Mouse (Mus musculus) megakaryocyte, embryonic 14.5 days (primary cell): ENCODE measurements around the gene Gm11562. TPM values are rescaled to one million over a fixed set of nuclear protein-coding genes. Genes with fewer than 3 reads are reported as not detected.
"Not testable (repeated sequence)": the region's sequence is repeated elsewhere in the genome, so short reads cannot be mapped to it uniquely, and the experiment has no call there.

Source experiments
- H3K27me3 ChIP-seq: replicated peaks from 2 replicates; pipeline ENCODE3; 2012; ENCODE audit warnings: inconsistent platforms
- H3K36me3 ChIP-seq: replicated peaks from 2 replicates; pipeline ENCODE3; 2012; ENCODE audit warnings: low read length, inconsistent platforms, mixed read lengths
- H3K4me1 ChIP-seq: 2 replicates; pipeline ENCODE4 v1.6.1; 2012; ENCODE audit warnings: inconsistent platforms
- H3K4me3 ChIP-seq: replicated peaks from 2 replicates; pipeline ENCODE3; 2012; ENCODE audit warnings: moderate library complexity, mild to moderate bottlenecking, inconsistent platforms
- H3K9me3 ChIP-seq: 2 replicates; pipeline ENCODE4 v1.6.1; 2012; ENCODE audit warnings: inconsistent platforms
- FLI1 ChIP-seq: IDR thresholded peaks from 2 replicates; pipeline ENCODE4 v1.6.1; 2012; ENCODE audit warnings: low read length, inconsistent platforms, mixed read lengths
- GATA1 ChIP-seq: IDR thresholded peaks from 3 replicates; pipeline ENCODE4 v1.6.1; 2012; ENCODE audit warnings: mixed read lengths, low read length, inconsistent platforms, borderline replicate concordance
- polyA plus RNA-seq: library from polyadenylated mRNA; stranded (reverse); fragments of >175 nt; gene quantifications from 2 replicates; pipeline ENCODE4 v1.2.3, GENCODE M21; 2012; ENCODE audit warnings: low replicate concordance; ENCODE audit not compliant: insufficient read depth

Gene Gm11562
- polyA plus RNA-seq, 1 experiment, result not detected

DNA sequence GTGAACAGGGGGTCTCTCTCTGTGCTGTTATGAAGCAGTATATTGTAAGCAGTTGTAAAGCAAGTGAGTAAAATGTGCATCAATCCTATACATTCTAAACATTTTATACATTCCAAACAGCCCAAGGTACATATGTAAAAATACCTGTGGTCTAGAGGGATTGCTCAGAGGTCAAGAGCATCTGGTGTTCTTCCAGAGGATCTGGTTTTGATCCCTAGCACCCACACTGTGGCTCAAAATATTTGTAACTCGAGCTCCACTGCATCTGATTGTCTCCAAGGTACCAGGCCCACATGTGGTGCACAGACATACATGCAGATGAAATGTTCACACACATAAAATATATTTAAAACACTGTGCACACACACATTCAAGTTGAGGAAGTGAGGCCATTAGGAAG is 20.7 kb upstream of the Gm11562 start:
- no peak for TF ChIP-seq FLI1
- TF ChIP-seq GATA1, result no peak
- Histone ChIP-seq H3K27me3 (peaks cover 1% of the 10 kb centered on the region), H3K36me3 (no peaks in the 10 kb centered on the region)

DNA sequence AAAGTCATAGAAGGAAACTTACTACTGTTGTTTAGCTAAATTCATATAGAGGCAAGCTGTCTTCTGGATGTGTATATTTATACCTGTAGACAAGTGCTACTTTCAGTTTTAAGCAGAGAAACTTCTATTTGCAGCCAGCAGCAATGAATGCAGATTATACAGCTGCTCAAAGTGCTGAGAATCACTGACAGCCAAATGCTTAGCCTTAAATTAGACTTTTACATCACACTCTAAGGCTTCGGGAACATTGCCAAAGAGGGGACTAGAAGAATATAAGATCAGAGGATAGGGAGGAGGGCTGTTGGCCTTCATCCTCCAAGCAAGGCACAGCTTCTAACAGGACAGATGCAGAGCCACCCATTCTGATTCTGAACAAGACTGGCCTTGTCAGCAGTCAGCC is 16.9 kb upstream of the Gm11562 start:
- Histone ChIP-seq H3K4me1 (no peaks in the 10 kb centered on the region), H3K36me3 (no peaks in the 10 kb centered on the region), H3K9me3 (no peaks in the 10 kb centered on the region), H3K4me3 (no peak overlapping the region), H3K27me3 (peaks cover 1% of the 10 kb centered on the region)
- TF ChIP-seq GATA1, result no peak
- no peak for TF ChIP-seq FLI1

More for the DNA sequence above, 20.7 kb upstream of the Gm11562 start:
- H3K4me1 ChIP-seq, result no peaks in the 10 kb centered on the region
- no peak overlapping the region for H3K4me3 ChIP-seq
- H3K9me3 ChIP-seq, result no peaks in the 10 kb centered on the region

DNA sequence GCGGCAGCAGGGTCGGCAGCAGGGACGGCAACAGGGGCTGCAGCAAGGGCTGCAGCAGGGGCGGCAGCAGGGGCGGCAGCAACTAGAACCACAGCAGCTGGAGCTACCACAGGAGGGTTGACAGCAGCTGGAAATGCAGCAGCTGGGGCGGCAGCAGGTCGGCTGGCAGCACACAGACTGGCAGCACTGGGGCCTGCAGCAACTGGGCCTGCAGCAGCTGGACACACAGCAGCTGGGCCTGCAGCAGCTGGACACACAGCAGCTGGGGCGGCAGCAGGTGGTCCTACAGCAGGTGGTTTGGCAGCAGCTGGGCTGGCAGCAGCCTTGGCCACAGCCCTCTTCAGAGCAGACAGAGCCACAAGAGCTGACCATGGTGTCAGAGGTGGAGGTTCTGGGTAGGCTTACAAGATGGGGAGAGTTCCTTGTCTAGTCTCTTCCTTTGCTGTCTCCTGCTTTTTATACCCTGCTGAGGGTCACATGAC is 14.5 kb upstream of the Gm11562 start, which contains the start of gene Krtap4-2:
TSS of gene Krtap4-2 (minus strand) at position 432 of the 482 bp plus-strand sequence.
- Histone ChIP-seq H3K4me3 (no peak within 1 kb of the TSS), H3K4me1 (no peaks in the 10 kb centered on the region), H3K9me3 (no peaks in the 10 kb centered on the region), H3K36me3 (no peaks in the 10 kb centered on the region), H3K27me3 (peaks cover 1% of the 10 kb centered on the region)
- TF ChIP-seq GATA1 (no peak), FLI1 (no peak)

DNA sequence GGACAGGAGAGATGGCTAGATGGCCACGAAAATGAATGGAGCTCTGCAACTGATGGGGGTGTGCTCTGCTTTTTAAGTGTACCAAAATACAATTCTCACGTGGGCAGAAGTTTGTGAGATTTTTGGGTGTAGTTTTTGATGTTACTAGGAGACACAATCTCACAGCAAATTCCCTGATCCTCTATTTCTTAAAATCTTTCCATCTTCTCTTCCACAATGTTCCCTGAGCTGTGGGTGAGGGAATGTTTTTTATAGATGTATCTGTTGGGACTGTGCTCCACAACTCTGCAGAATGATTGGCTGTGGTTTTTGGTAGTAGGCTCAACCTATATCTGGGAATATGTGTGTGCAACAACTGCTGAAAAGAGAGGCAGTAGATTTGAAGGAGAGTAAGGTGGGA is 13.1 kb upstream of the Gm11562 start:
- H3K27me3 ChIP-seq, result no peaks in the 10 kb centered on the region
- H3K36me3 ChIP-seq, result no peaks in the 10 kb centered on the region
- no peaks in the 10 kb centered on the region for H3K9me3 ChIP-seq
- no peak overlapping the region for H3K4me3 ChIP-seq
- H3K4me1 ChIP-seq, result no peaks in the 10 kb centered on the region
- TF ChIP-seq GATA1 (no peak), FLI1 (no peak)

DNA sequence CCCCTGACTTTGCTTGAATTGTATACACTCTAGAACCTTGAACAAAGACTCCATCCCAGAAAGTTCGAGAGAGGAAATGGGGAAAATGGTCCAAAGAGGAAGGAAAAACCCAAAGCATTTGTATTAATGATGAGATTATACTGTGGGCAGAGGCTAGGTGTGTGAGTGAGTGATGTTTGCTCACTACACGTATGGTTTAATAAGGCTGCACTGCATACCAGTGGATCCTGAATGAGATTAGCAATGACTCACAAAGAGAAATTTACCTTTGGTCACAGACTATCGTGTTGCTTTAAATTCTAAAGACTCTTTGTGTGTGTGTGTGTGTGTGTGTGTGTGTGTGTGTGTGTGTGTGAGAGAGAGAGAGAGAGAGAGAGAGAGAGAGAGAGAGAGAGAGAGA is 10.7 kb upstream of the Gm11562 start:
- no peak for TF ChIP-seq GATA1
- no peak for TF ChIP-seq FLI1

DNA sequence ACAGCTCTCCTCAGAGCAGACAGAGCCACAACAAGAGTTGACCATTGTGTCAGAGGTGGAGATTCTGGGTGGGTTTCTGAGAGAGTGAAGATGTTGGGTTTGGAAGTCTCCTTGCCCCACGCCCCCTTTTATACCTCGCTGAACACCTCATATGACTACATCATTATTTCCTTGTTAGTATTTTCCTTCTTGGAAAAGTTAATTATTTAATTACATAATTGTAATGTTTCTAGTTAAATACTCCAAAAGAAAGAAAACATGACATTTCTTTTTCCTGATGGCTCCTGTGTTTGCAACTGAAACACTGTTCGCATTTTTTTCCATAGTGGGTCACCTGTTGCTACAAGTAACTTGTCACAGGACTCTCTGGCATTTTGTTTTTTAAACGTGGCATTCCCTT is 7.9 kb upstream of the Gm11562 start, which contains the start of gene Krtap4-1:
TSS of gene Krtap4-1 (minus strand) at position 101 of the 400 bp plus-strand sequence.
- no peak within 1 kb of the TSS for H3K4me3 ChIP-seq
- TF ChIP-seq FLI1, result no peak
- TF ChIP-seq GATA1, result no peak
- peaks cover 6% of the 10 kb centered on the region; the same call in 1 of the 2 replicates for H3K9me3 ChIP-seq
- H3K36me3 ChIP-seq, result no peaks in the 10 kb centered on the region
- H3K27me3 ChIP-seq, result no peaks in the 10 kb centered on the region
- H3K4me1 ChIP-seq, result no peaks in the 10 kb centered on the region

More for the DNA sequence above, 10.7 kb upstream of the Gm11562 start:
- no peak overlapping the region for H3K4me3 ChIP-seq
- no peaks in the 10 kb centered on the region for H3K36me3 ChIP-seq
- no peaks in the 10 kb centered on the region for H3K27me3 ChIP-seq
- H3K4me1 ChIP-seq, result no peaks in the 10 kb centered on the region
- no peaks in the 10 kb centered on the region for H3K9me3 ChIP-seq

DNA sequence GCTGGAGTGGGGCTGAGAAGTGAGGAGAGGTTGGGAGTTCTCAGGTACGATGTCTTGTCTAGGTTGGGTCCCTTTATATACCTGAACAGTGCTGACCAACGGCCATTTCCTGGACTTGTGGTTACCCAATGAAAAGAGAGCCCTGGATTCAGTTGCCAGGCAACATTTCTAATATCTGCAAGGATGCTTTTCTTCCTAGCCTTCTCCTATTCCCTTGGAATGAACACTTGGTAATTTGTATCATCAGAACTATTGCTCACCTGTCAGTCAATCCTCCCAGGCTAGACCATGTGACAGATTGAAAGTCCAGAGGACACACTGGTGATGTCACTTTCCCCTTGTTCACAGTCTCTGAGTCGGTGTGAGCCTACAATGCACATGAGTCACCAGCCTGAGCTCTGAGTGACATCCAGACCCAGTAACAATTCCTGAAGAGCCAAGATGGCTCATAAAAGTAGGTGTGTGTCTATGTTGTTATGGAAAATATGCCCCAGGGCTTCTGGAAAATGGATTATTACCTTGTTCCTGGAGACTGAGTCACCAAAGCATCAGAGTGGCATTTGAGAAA is 5.4 kb downstream of the Gm11562 start, which contains the start of gene Krtap2-4:
TSS of gene Krtap2-4 (minus strand) at position 51 of the 568 bp plus-strand sequence.
- H3K36me3 ChIP-seq, result no peaks in the 10 kb centered on the region
- H3K27me3 ChIP-seq, result no peaks in the 10 kb centered on the region
- no peaks in the 10 kb centered on the region for H3K9me3 ChIP-seq
- TF ChIP-seq GATA1, result no peak
- TF ChIP-seq FLI1, result no peak
- H3K4me1 ChIP-seq, result no peaks in the 10 kb centered on the region
- H3K4me3 ChIP-seq, result no peak within 1 kb of the TSS

DNA sequence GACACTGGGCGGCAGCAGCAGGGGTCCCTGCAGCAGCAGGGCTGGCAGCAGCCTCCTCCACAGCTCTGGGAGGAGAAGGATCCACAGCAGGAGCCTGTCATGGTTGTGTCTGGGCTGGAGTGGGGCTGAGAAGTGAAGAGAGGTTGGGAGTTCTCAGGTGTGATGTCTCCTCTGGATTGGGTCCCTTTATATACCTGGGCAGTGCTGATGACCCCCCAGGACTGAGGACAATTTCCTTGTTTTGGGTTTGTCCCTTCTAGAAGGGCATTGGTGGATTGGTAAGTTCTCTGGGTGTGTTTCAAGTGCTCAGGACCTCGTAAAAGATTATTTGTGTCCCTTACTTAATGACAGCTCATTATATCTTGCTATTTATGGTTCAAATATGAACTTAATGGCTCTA is 10.1 kb downstream of the Gm11562 start, which contains the start of gene Gm11937:
TSS of gene Gm11937 (minus strand) at position 101 of the 400 bp plus-strand sequence.
- H3K9me3 ChIP-seq, H3K4me1 ChIP-seq, H3K4me3 ChIP-seq, H3K36me3 ChIP-seq, H3K27me3 ChIP-seq: not testable (repeated sequence)

DNA sequence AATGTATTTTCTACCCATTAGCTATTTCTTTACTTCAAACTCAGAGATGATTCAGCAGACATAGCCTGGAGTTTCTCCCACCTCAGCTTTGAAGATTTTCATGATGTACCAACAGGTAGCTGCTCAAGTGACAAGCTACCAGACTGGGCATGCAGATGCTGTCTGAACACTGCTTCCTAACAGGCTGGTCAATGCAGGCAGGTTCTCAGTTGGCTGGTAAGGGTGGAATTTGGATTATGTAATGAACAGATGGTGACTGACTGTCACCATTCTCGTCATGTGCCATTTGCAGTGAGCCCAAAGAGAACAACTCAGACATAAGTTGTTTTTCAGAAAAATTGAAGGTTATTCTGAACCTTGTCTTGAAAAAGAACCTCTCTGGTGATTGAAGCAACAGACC is 11.1 kb downstream of the Gm11562 start:
- Histone ChIP-seq H3K36me3 (no peaks in the 10 kb centered on the region), H3K27me3 (no peaks in the 10 kb centered on the region), H3K9me3 (no peaks in the 10 kb centered on the region), H3K4me3 (no peak overlapping the region), H3K4me1 (no peaks in the 10 kb centered on the region)
- TF ChIP-seq FLI1 (no peak), GATA1 (no peak)

DNA sequence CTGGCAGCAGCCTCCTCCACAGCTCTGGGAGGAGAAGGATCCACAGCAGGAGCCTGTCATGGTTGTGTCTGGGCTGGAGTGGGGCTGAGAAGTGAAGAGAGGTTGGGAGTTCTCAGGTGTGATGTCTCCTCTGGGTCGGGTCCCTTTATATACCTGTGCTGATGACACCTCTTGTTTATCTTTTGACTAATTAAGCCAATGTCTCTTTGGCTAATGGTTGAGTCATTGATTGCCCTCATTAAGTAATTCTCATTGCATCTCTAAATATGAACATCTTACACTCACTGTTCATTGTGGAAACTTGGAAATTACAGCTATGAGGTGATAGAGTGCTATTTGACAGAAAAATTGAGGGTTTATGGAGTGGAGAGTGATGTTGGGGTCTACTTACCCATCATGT is 17.0 kb downstream of the Gm11562 start, which contains the start of gene Gm11938:
TSS of gene Gm11938 (minus strand) at position 101 of the 400 bp plus-strand sequence.
- not testable (repeated sequence) for H3K27me3 ChIP-seq, H3K9me3 ChIP-seq, H3K4me3 ChIP-seq, H3K36me3 ChIP-seq, H3K4me1 ChIP-seq

DNA sequence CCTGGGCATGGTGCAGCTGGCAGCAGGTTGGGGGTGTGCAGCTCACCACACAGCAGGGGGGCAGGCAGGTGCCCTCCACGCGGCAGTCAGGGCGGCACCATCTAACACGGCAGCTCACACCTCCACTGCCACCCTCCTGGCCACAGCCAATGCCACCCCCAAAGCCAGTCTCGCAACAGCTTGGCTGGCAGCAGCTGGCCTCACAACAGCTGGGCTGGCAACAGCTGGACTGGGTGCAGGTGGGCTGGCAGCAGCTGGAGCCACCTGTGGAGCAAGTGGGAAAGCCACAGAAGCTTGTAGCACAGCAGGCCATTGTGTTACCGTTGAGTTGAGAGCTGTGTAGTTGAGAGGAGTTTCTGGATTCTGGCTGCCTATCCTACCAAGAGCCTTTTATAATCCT is 22.5 kb downstream of the Gm11562 start, which contains the start of gene Krtap9-3:
TSS of gene Krtap9-3 (minus strand) at position 364 of the 400 bp plus-strand sequence.
- H3K4me1 ChIP-seq, H3K9me3 ChIP-seq, H3K27me3 ChIP-seq, H3K36me3 ChIP-seq, H3K4me3 ChIP-seq: not testable (repeated sequence)
